Mouse (Mus musculus): Measurements from ENCODE around the gene Agbl2. TPM values are rescaled to one million over a fixed set of nuclear protein-coding genes. Genes with fewer than 3 reads are reported as not detected.

Agbl2 gene
- total and polyA plus RNA-seq, 2 experiments from 2014 or later: 0.98 to 1.4 TPM

DNA sequence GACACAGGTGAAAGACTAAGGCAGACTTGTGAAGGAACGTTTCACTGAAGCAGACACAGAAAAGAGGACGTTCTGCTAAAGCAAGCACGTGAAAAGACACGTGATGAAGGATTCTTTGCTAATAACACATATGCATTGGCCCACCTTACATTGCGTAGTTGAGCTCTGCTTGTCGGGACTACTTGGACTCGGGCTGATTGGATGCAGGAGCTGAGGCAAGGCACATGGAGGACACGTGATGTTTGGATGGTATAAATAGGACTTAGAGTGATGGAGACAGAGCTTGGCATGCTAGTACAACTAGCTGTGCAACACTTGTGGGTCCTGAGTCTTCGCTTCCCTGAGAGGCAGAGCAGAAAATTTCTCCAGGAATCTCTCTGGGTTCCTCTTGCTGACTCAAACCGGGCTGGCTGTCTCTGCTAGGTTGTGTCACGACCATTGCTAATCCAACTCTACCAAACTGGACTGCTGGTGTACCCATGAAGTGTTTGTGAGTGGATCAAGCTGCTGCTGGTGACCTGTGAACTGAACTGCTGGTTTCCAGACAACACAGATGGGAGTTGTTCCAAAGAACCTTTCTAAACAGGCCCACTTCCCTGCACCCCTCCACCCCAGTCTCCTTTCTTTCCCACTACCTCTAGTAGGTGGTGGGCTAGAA, 43.1 kb downstream of the Agbl2 start:
- no peaks in the 10 kb centered on the region for H3K36me3 ChIP-seq (replicated peaks; ENCODE audit: control insufficient read depth, insufficient read depth, low read length)
- H3K9me3 ChIP-seq (replicated peaks; ENCODE audit: control insufficient read depth, low read length): no peaks in the 10 kb centered on the region
- ATAC-seq (ENCODE audit: insufficient read depth, low read depth) (no peak), DNase-seq (ENCODE audit: low spot score) (no peak)
- no peak overlapping the region for H3K4me2 ChIP-seq (ENCODE audit: low read depth, low read length)
- 77% methylated on average over 11 of the region's 11 CpGs for WGBS
- TF ChIP-seq EP300 (IDR thresholded peaks at IDR 0.05; ENCODE audit: low read depth): no peak
- TF ChIP-seq CTCF (IDR thresholded peaks at IDR 0.05; ENCODE audit: low read depth): no peak
- H3K27ac ChIP-seq (ENCODE audit: low read depth): no peak overlapping the region
- H3K4me3 ChIP-seq (ENCODE audit: low read depth, low read length): no peak overlapping the region
- no peak overlapping the region for H3K9ac ChIP-seq (replicated peaks; ENCODE audit: low read depth, low read length)
- no peaks in the 10 kb centered on the region for H3K4me1 ChIP-seq (ENCODE audit: control insufficient read depth, insufficient read depth)
- no peaks in the 10 kb centered on the region for H3K27me3 ChIP-seq (ENCODE audit: control insufficient read depth, insufficient read depth, low read length)

- Histone ChIP-seq H3K9me3 (replicated peaks; ENCODE audit: control insufficient read depth, low read length) (no peaks in the 10 kb centered on the region), H3K9ac (replicated peaks; ENCODE audit: low read depth, low read length) (no peak overlapping the region), H3K4me2 (ENCODE audit: low read depth, low read length) (no peak overlapping the region), H3K36me3 (replicated peaks; ENCODE audit: control insufficient read depth, insufficient read depth, low read length) (no peaks in the 10 kb centered on the region), H3K27ac (ENCODE audit: low read depth) (no peak overlapping the region), H3K4me3 (ENCODE audit: low read depth, low read length) (no peak overlapping the region), H3K27me3 (ENCODE audit: control insufficient read depth, insufficient read depth, low read length) (no peaks in the 10 kb centered on the region), H3K4me1 (ENCODE audit: control insufficient read depth, insufficient read depth) (no peaks in the 10 kb centered on the region)
- WGBS: 42% methylated on average over 7 of the region's 7 CpGs
- TF ChIP-seq CTCF (IDR thresholded peaks at IDR 0.05; ENCODE audit: low read depth): no peak
- no peak for TF ChIP-seq EP300 (IDR thresholded peaks at IDR 0.05; ENCODE audit: low read depth)
- ATAC-seq (ENCODE audit: insufficient read depth, low read depth) (no peak), DNase-seq (ENCODE audit: low spot score) (no peak)
Observed at GRCm38 (mm10) chr2:90828739-90829138, 46.2 kb downstream of the Agbl2 start.

GRCm38 (mm10) chr2:90833502-90833901, 51.0 kb downstream of the Agbl2 start:
- DNase-seq (ENCODE audit: low spot score): no peak
- no peak for TF ChIP-seq EP300 (IDR thresholded peaks at IDR 0.05; ENCODE audit: low read depth)
- TF ChIP-seq CTCF (IDR thresholded peaks at IDR 0.05; ENCODE audit: low read depth): no peak
- no peak overlapping the region for H3K4me2 ChIP-seq (ENCODE audit: low read depth, low read length)
- ATAC-seq (ENCODE audit: insufficient read depth, low read depth): no peak
- H3K4me1 ChIP-seq (ENCODE audit: control insufficient read depth, insufficient read depth): no peaks in the 10 kb centered on the region
- no peak overlapping the region for H3K4me3 ChIP-seq (ENCODE audit: low read depth, low read length)
- H3K9me3 ChIP-seq (replicated peaks; ENCODE audit: control insufficient read depth, low read length): no peaks in the 10 kb centered on the region
- no peaks in the 10 kb centered on the region for H3K27me3 ChIP-seq (ENCODE audit: control insufficient read depth, insufficient read depth, low read length)
- no peaks in the 10 kb centered on the region for H3K36me3 ChIP-seq (replicated peaks; ENCODE audit: control insufficient read depth, insufficient read depth, low read length)
- no peak overlapping the region for H3K27ac ChIP-seq (ENCODE audit: low read depth)
- WGBS: 64% methylated on average over 5 of the region's 5 CpGs
- H3K9ac ChIP-seq (replicated peaks; ENCODE audit: low read depth, low read length): no peak overlapping the region

- no peaks in the 10 kb centered on the region for H3K9me3 ChIP-seq (replicated peaks; ENCODE audit: control insufficient read depth, low read length)
- WGBS: 80% methylated on average over 2 of the region's 2 CpGs
- no peak overlapping the region for H3K9ac ChIP-seq (replicated peaks; ENCODE audit: low read depth, low read length)
- H3K27me3 ChIP-seq (ENCODE audit: control insufficient read depth, insufficient read depth, low read length): no peaks in the 10 kb centered on the region
- no peak overlapping the region for H3K27ac ChIP-seq (ENCODE audit: low read depth)
- ATAC-seq (ENCODE audit: insufficient read depth, low read depth): no peak
- no peak for DNase-seq (ENCODE audit: low spot score)
- TF ChIP-seq CTCF (IDR thresholded peaks at IDR 0.05; ENCODE audit: low read depth) (no peak), EP300 (IDR thresholded peaks at IDR 0.05; ENCODE audit: low read depth) (no peak)
- H3K4me2 ChIP-seq (ENCODE audit: low read depth, low read length): no peak overlapping the region
- no peaks in the 10 kb centered on the region for H3K4me1 ChIP-seq (ENCODE audit: control insufficient read depth, insufficient read depth)
- no peaks in the 10 kb centered on the region for H3K36me3 ChIP-seq (replicated peaks; ENCODE audit: control insufficient read depth, insufficient read depth, low read length)
- H3K4me3 ChIP-seq (ENCODE audit: low read depth, low read length): no peak overlapping the region
Observed at GRCm38 (mm10) chr2:90838621-90839020, 56.1 kb downstream of the Agbl2 start.

- no peaks in the 10 kb centered on the region for H3K9me3 ChIP-seq (replicated peaks; ENCODE audit: control insufficient read depth, low read length)
- ATAC-seq (ENCODE audit: insufficient read depth, low read depth): no peak
- no peak for DNase-seq (ENCODE audit: low spot score)
- H3K27ac ChIP-seq (ENCODE audit: low read depth): no peak overlapping the region
- H3K36me3 ChIP-seq (replicated peaks; ENCODE audit: control insufficient read depth, insufficient read depth, low read length): no peaks in the 10 kb centered on the region
- peaks cover 14% of the 10 kb centered on the region for H3K4me1 ChIP-seq (ENCODE audit: control insufficient read depth, insufficient read depth)
- H3K27me3 ChIP-seq (ENCODE audit: control insufficient read depth, insufficient read depth, low read length): no peaks in the 10 kb centered on the region
- H3K4me2 ChIP-seq (ENCODE audit: low read depth, low read length): no peak overlapping the region
- no peak overlapping the region for H3K4me3 ChIP-seq (ENCODE audit: low read depth, low read length)
- WGBS: 64% methylated on average over 1 of the region's 1 CpGs
- no peak overlapping the region for H3K9ac ChIP-seq (replicated peaks; ENCODE audit: low read depth, low read length)
- TF ChIP-seq EP300 (IDR thresholded peaks at IDR 0.05; ENCODE audit: low read depth): no peak
- TF ChIP-seq CTCF (IDR thresholded peaks at IDR 0.05; ENCODE audit: low read depth): no peak
Observed at GRCm38 (mm10) chr2:90843666-90844065, 61.1 kb downstream of the Agbl2 start.

GRCm38 (mm10) chr2:90844262-90844661, 61.7 kb downstream of the Agbl2 start:
- Histone ChIP-seq H3K27me3 (ENCODE audit: control insufficient read depth, insufficient read depth, low read length) (no peaks in the 10 kb centered on the region), H3K4me1 (ENCODE audit: control insufficient read depth, insufficient read depth) (peaks cover 14% of the 10 kb centered on the region), H3K36me3 (replicated peaks; ENCODE audit: control insufficient read depth, insufficient read depth, low read length) (no peaks in the 10 kb centered on the region), H3K4me2 (ENCODE audit: low read depth, low read length) (no peak overlapping the region), H3K9ac (replicated peaks; ENCODE audit: low read depth, low read length) (no peak overlapping the region), H3K9me3 (replicated peaks; ENCODE audit: control insufficient read depth, low read length) (no peaks in the 10 kb centered on the region), H3K27ac (ENCODE audit: low read depth) (no peak overlapping the region), H3K4me3 (ENCODE audit: low read depth, low read length) (no peak overlapping the region)
- DNase-seq (ENCODE audit: low spot score) (no peak), ATAC-seq (ENCODE audit: insufficient read depth, low read depth) (no peak)
- no peak for TF ChIP-seq EP300 (IDR thresholded peaks at IDR 0.05; ENCODE audit: low read depth)
- TF ChIP-seq CTCF (IDR thresholded peaks at IDR 0.05; ENCODE audit: low read depth): no peak
- WGBS: 68% methylated on average over 5 of the region's 5 CpGs
